Mouse (Mus musculus): ENCODE measurements at regions not wholly inside any gene's neighbourhood (a gene's known extent, or its start where the extent isn't known, plus 50 kb on each side); places are given as distances from the start of the nearest gene placed in this dataset.

DNA sequence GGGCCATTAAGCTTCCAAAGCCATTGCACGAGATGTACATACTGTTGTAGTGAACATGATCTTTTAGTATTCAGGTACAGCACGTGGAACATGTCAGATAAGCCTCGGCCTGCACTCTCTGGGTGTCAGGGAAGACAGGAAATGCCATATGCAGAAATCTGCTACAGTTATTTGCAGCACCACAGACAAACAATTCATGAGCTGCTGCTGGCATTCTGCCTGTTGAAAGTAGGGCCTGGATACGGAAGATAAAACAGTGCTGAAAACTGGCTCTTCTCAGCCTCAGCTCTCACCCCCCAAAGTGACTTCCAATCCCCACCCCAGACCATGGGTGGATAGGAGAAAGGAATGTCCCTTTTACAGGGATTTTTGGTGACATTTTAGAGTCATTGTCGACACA is 159.1 kb upstream of the Plcz1 start:
- TF ChIP-seq CTCF (IDR thresholded peaks at IDR 0.05) = no peak
- TF ChIP-seq EP300 (IDR thresholded peaks at IDR 0.05) = no peak

Measured in lung, postnatal 0 days (tissue).